Mouse (Mus musculus) erythroid progenitor cell, adult 5-6 weeks (primary cell): Measurements from ENCODE around the gene Plscr4. TPM values are rescaled to one million over a fixed set of nuclear protein-coding genes. Genes with fewer than 3 reads are reported as not detected.

ENCODE experiments used
- ATAC-seq: replicated peaks from 2 replicates; pipeline ENCODE4 v1.8.0; 2016; ENCODE audit warnings: moderate number of reproducible peaks, mild to moderate bottlenecking, moderate TSS enrichment, inconsistent platforms; ENCODE audit not compliant: poor library complexity, low FRiP score, severe bottlenecking
- total RNA-seq, 2 experiments: library from RNA; stranded (forward) in 1 of 2; stranded (reverse) in 1 of 2; fragments of 150-400 nt in 1 of 2; fragments of 186-747, 209-891 nt in 1 of 2; gene quantifications; 2 replicates each; pipeline versions ENCODE4 v1.2.3 to v1.2.4; 2015 to 2017; ENCODE audit warnings: low replicate concordance in 2 of 2

Gene Plscr4
- total RNA-seq, 2 experiments from 2014 or later, result 3.7 to 8.0 TPM

DNA sequence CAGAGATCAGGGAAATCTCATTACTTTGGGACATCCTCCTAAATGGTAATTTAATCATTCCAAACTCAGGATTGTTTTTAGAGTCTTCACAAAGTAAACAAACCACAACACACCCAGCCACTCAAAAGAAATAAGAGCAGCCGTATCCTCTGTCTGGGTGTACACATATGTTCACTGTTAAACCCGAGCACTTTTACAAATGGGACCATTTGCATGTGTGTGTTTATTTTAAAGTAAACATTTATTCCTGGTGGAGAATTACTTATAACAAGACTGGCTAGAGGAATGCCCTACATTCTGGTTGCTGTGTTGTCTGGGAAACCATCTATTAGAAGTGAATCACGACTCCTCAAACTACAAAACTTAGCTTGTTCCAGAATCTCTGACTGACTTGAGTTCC is 47.1 kb downstream of the Plscr4 start:
- no peak for ATAC-seq

DNA sequence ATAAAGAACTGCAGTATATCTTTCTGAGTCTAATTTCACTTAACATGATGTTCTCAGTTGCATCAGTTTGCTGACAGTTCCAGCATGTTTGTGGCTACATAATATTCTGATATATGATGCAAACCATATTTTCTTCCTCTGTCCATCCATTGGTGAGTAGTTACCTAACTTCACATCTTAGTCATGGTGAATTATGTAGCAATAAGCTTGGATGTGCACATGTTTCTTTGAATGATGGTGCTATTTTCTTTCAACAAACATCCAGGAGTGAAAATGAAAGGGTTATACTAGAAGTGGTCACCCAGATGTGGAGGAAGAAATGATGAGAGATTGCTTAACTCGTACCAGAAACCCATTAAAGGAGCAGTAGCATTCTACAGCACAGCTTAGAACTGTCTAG is 47.7 kb downstream of the Plscr4 start:
- ATAC-seq, result no peak

DNA sequence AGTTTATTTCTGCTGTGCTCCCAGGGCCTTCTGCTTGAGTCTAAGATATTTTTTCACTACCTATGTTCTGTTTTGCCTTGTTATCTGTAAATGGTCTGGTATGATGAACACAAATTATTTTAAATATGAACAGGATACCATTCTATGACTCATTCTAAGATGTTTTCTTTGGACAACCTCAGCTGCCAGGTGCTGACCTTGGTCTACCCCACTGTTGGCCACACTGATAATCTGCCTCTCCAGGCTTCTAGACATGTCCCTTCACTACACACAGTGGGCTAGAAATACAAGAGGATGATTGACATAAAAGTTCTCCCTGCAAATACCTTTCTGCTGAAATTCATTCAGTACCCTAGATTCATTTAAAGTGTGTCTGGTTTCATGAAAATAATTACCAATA is 54.5 kb downstream of the Plscr4 start:
- ATAC-seq, result no peak

DNA sequence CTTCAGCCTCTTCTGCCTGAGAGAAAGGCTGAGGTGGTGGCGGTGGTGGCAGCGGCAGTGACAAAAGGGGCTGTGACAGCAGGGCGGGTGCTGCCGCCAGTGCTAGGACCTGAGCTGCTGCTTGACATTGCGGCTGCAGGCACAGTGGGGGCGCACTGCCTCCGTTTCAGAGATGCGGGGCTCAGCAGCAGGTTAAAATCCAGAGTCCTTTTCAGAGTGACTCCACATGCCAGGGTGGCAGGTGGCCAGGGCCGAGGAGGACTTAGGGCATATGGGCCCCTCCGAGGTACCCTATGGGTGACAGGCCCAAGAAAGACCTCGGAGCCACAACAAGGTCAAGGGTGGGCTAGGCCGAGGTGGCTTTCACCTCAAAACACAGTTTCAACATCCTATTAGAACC is 59.9 kb downstream of the Plscr4 start:
- no peak for ATAC-seq

DNA sequence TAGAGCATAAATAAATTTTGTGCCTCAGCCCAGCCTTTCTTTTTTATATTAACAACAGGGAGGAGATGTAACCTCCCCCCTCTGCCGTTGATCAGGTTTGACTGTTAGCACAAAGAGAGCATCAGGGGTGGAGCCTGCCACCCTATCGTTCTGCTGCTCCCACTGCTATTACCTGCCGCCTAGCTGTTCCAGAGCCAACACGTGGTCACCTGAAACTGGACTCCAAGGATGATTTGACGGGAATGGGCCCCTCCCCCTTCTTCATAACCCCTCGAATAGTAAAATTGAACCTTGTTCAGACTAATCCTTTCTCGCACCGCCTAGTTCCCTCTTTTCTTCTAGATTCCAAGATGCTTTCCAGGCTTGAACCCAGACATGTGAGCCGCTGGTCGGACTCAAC is 63.6 kb downstream of the Plscr4 start:
- ATAC-seq, result no peak

DNA sequence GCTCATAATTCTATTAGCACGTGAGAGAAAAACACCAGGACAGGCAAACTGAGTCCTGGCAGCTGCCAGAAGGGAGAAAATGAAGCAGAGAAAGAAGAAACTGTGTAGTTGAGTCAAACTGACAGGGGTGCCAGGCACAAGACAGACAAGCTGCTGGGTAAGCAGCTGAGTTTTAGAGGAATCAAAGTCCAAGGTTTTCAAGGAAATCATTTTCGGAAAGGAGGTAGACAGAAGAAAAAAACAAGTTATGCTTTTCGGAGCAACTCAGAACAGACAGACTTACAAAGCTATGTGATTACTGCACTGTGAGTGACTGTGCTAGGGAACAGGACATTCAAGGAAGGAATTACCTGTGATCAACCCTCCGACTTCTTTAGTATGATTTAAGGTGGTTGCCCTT is 67.3 kb downstream of the Plscr4 start:
- no peak for ATAC-seq

DNA sequence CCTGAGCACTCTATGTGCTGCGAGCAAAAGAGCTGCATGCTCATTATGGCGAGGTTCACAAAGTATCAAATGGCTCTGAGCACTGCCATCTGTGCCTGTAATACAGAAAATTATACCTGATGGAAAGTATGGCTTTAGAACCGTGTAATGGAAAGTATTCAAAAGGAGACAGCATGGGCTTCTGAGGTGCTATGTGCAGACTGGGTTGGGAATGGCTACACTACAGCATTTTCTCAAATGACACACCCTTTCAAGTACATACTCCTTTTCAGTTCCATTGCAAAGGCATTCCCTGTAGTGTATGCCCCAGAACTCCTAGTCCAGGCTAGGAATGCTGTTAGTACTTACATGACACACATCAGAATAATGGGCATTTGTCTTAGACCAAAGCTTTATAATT is 72.9 kb downstream of the Plscr4 start:
- no peak for ATAC-seq

DNA sequence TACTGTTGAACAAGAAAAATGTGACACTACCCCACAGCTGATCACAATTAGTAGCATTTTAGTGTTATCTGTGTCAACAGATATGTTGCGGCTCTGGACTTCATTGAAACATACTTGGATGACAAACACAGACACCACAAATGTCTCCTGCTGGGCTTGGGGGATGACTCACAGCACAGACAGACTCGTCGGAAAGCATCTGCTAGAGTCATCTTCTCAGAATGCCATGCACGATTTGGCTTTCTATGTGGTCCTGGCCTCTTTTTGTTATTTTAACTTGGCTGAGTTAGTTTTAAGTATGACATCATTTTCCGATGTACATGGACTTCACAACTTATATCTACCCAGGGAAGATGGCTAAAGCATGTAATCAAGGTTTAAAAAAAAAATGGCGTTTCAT is 80.6 kb downstream of the Plscr4 start:
- ATAC-seq, result no peak

DNA sequence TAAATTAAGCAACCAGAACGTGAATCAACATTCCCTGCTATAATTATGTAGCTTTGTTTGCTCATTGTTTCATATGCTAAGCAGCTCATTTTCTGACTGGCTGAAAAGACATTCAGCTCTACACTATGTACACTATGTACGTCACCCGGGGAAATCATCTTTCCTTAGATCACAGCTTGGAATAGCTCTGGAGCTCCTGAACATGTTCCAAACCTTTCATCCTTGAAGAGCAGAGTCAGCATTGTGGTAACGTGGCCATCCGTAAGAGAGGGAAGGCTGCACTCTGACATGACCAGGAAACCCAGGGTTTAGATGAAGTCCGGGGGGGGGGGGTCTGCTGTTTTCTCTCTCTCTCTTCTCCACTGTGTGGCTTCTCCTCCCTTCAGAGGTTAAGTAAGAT is 81.0 kb downstream of the Plscr4 start:
- ATAC-seq, result no peak

Other genes starting within 250 kb of the Plscr4 start
- gene Plscr1, start 207.6 kb upstream of the Plscr4 start, total RNA-seq (2015; ENCODE audit: low replicate concordance), result 17.6 and 31.7 TPM in 2 replicates
- 6.1 and 6.9 TPM in 2 replicates for gene Plscr1, start 207.6 kb upstream of the Plscr4 start, total RNA-seq (2017; ENCODE audit: low replicate concordance)
- 1.4 TPM in 1 of 2 replicates, not detected in the other for gene Plscr2, start 181.8 kb upstream of the Plscr4 start, total RNA-seq (2015; ENCODE audit: low replicate concordance)
- gene Plscr2, start 181.8 kb upstream of the Plscr4 start, total RNA-seq (2017; ENCODE audit: low replicate concordance), result 0.26 TPM in 1 of 2 replicates, not detected in the other
- gene 1700057G04Rik, start 148.0 kb upstream of the Plscr4 start, total RNA-seq (2015; ENCODE audit: low replicate concordance), result not detected in 2 replicates
- not detected in 2 replicates for gene 1700057G04Rik, start 148.0 kb upstream of the Plscr4 start, total RNA-seq (2017; ENCODE audit: low replicate concordance)
- not detected in 2 replicates for gene Plod2, start 84.8 kb downstream of the Plscr4 start, total RNA-seq (2015; ENCODE audit: low replicate concordance)
- gene Plod2, start 84.8 kb downstream of the Plscr4 start, total RNA-seq (2017; ENCODE audit: low replicate concordance), result 0.13 TPM in 1 of 2 replicates, not detected in the other